Comparison of ENCODE assay signal across 10 mouse cellular contexts in genomic region chr16:58663021-58663420, GRCm38 (mm10). TPM values are rescaled to one million over a fixed set of nuclear protein-coding genes. Genes with fewer than 3 reads are reported as not detected.
DNase-seq lines count a peak whose midpoint lies in the region; ATAC-seq and TF ChIP-seq lines count a peak whose summit lies in the region.
"Had no signal": no experiment of that assay in that cellular context is flagged by ENCODE, and none has a peak within 500 bp of the region (broad histone marks: within the 10 kb centered on the region; RNA-seq: fewer than 3 reads in every experiment).

No protein-coding gene starts in this region.

- WGBS in lung, postnatal 0 days = 35% methylated on average over 5 of the region's 5 CpGs
- WGBS in embryonic facial prominence, embryonic 14.5 days = 54% methylated on average over 5 of the region's 5 CpGs
- 40% methylated on average over 5 of the region's 5 CpGs for WGBS in liver, embryonic 13.5 days (ENCODE audit: insufficient replicate concordance)
- whole genome bisulfite sequencing in stomach, embryonic 14.5 days = 51% methylated on average over 5 of the region's 5 CpGs

- no peak for TF ChIP-seq EP300 in lung, postnatal 0 days (IDR thresholded peaks at IDR 0.05)

- no peaks in the 10 kb centered on the region for H3K36me3 ChIP-seq in lung, postnatal 0 days (ENCODE audit: insufficient read depth, low read length)
- H3K36me3 ChIP-seq in embryonic facial prominence, embryonic 14.5 days (ENCODE audit: control insufficient read depth, insufficient read depth, low read length) = no peaks in the 10 kb centered on the region
- H3K36me3 ChIP-seq in liver, embryonic 13.5 days = no peaks in the 10 kb centered on the region
- no peaks in the 10 kb centered on the region for H3K36me3 ChIP-seq in stomach, embryonic 14.5 days (ENCODE audit: control insufficient read depth, insufficient read depth, low read length)

- H3K4me3 ChIP-seq in lung, postnatal 0 days (ENCODE audit: low read depth, low read length) = no peak overlapping the region
- H3K4me3 ChIP-seq in embryonic facial prominence, embryonic 14.5 days (ENCODE audit: low read depth, low read length) = no peak overlapping the region
- no peak overlapping the region for H3K4me3 ChIP-seq in liver, embryonic 13.5 days (replicated peaks)
- no peak overlapping the region for H3K4me3 ChIP-seq in stomach, embryonic 14.5 days (ENCODE audit: low read depth, low read length)

- peak; percentile 72 for DNase-seq in lung, postnatal 0 days (ENCODE audit: low spot score)
- no peak for DNase-seq in lung, postnatal 4 days
- peak; percentile 13 for DNase-seq in embryonic facial prominence, embryonic 14.5 days (ENCODE audit: low spot score)
- DNase-seq in liver, embryonic 13.5 days = no peak
- no peak for DNase-seq in thymus, postnatal 36 days
- no peak for DNase-seq in left cerebral cortex, adult 11 months (ENCODE audit: low spot score)
- no peak for DNase-seq in kidney, adult 11 months
- DNase-seq: lung, adult 18-20 months had no signal

- H3K27ac ChIP-seq in lung, postnatal 0 days (ENCODE audit: low read length) = no peak overlapping the region
- H3K27ac ChIP-seq in embryonic facial prominence, embryonic 14.5 days (replicated peaks; ENCODE audit: low read depth, low read length) = no peak overlapping the region
- H3K27ac ChIP-seq in liver, embryonic 13.5 days = peak overlapping the region; percentile 99
- no peak overlapping the region for H3K27ac ChIP-seq in stomach, embryonic 14.5 days (ENCODE audit: low read length)

- H3K9ac ChIP-seq in lung, postnatal 0 days (replicated peaks; ENCODE audit: low read depth) = no peak overlapping the region
- no peak overlapping the region for H3K9ac ChIP-seq in embryonic facial prominence, embryonic 14.5 days (ENCODE audit: low read depth, low read length)
- peak overlapping the region; percentile 74 for H3K9ac ChIP-seq in liver, embryonic 13.5 days
- no peak overlapping the region for H3K9ac ChIP-seq in stomach, embryonic 14.5 days (replicated peaks; ENCODE audit: low read depth, low read length)

- ATAC-seq in lung, postnatal 0 days = no peak
- no peak for ATAC-seq in embryonic facial prominence, embryonic 14.5 days (ENCODE audit: low read depth)
- ATAC-seq in liver, embryonic 13.5 days (ENCODE audit: low read depth) = no peak
- peak; percentile 14; the same call in 1 of the 2 replicates for ATAC-seq in stomach, embryonic 14.5 days (ENCODE audit: insufficient number of reproducible peaks, insufficient read depth, low FRiP score, low read depth)

- TF ChIP-seq CTCF in lung, postnatal 0 days (IDR thresholded peaks at IDR 0.05) = peak; percentile 59

- no peaks in the 10 kb centered on the region for H3K27me3 ChIP-seq in lung, postnatal 0 days (replicated peaks; ENCODE audit: insufficient read depth, low read length)
- H3K27me3 ChIP-seq in embryonic facial prominence, embryonic 14.5 days (replicated peaks; ENCODE audit: control insufficient read depth, insufficient read depth, low read length) = no peaks in the 10 kb centered on the region
- no peaks in the 10 kb centered on the region for H3K27me3 ChIP-seq in liver, embryonic 13.5 days
- H3K27me3 ChIP-seq in stomach, embryonic 14.5 days (ENCODE audit: control insufficient read depth, insufficient read depth, low read length) = no peaks in the 10 kb centered on the region

- H3K4me2 ChIP-seq in lung, postnatal 0 days (replicated peaks; ENCODE audit: low read depth, low read length) = no peak overlapping the region
- H3K4me2 ChIP-seq in embryonic facial prominence, embryonic 14.5 days (ENCODE audit: low read depth, low read length) = no peak overlapping the region
- H3K4me2 ChIP-seq in liver, embryonic 13.5 days = no peak overlapping the region
- no peak overlapping the region for H3K4me2 ChIP-seq in stomach, embryonic 14.5 days (replicated peaks; ENCODE audit: low read depth, low read length)

- no peaks in the 10 kb centered on the region for H3K9me3 ChIP-seq in lung, postnatal 0 days (ENCODE audit: low read length)
- H3K9me3 ChIP-seq in embryonic facial prominence, embryonic 14.5 days (ENCODE audit: control insufficient read depth, low read length) = no peaks in the 10 kb centered on the region
- no peaks in the 10 kb centered on the region for H3K9me3 ChIP-seq in liver, embryonic 13.5 days (replicated peaks)
- H3K9me3 ChIP-seq in stomach, embryonic 14.5 days (ENCODE audit: control insufficient read depth, low read depth, low read length) = no peaks in the 10 kb centered on the region

- no peaks in the 10 kb centered on the region for H3K4me1 ChIP-seq in lung, postnatal 0 days (ENCODE audit: insufficient read depth, low read depth, low read length)
- H3K4me1 ChIP-seq in embryonic facial prominence, embryonic 14.5 days (ENCODE audit: control insufficient read depth, insufficient read depth, low read length) = no peaks in the 10 kb centered on the region
- H3K4me1 ChIP-seq in liver, embryonic 13.5 days (replicated peaks) = peaks cover 100% of the 10 kb centered on the region
- H3K4me1 ChIP-seq in stomach, embryonic 14.5 days (ENCODE audit: control insufficient read depth, insufficient read depth, low read length) = no peaks in the 10 kb centered on the region

RNA-seq across cellular contexts. Expression of gene Cpox, which starts 7.1 kb away (rescaled TPM):
- polyA plus RNA-seq in lung, postnatal 0 days (2015; fragmentation: Nextera tagmentation; extraction: Ambion mirVana) = 13.4 and 14.2 TPM in 2 replicates
- polyA plus RNA-seq in embryonic facial prominence, embryonic 14.5 days (2014; fragmentation: Nextera tagmentation; extraction: Ambion mirVana) = 17.2 and 18.0 TPM in 2 replicates
- polyA plus RNA-seq in liver, embryonic 13.5 days (2015; fragmentation: Nextera tagmentation; extraction: Ambion mirVana) = 422 and 453 TPM in 2 replicates
- 24.4 and 28.1 TPM in 2 replicates for polyA plus RNA-seq in stomach, embryonic 14.5 days (2014; fragmentation: Nextera tagmentation; extraction: Ambion mirVana)

RNA-seq across cellular contexts. Expression of gene E330017A01Rik, which starts 24.5 kb away (rescaled TPM):
- not detected in 2 replicates for polyA plus RNA-seq in lung, postnatal 0 days (2015; fragmentation: Nextera tagmentation; extraction: Ambion mirVana)
- not detected in 2 replicates for polyA plus RNA-seq in embryonic facial prominence, embryonic 14.5 days (2014; fragmentation: Nextera tagmentation; extraction: Ambion mirVana)
- not detected in 2 replicates for polyA plus RNA-seq in liver, embryonic 13.5 days (2015; fragmentation: Nextera tagmentation; extraction: Ambion mirVana)
- not detected in 2 replicates for polyA plus RNA-seq in stomach, embryonic 14.5 days (2014; fragmentation: Nextera tagmentation; extraction: Ambion mirVana)
- polyA plus RNA-seq: spleen, adult 2 months had no signal

RNA-seq across cellular contexts. Expression of gene Gm813, which starts 46.2 kb away (rescaled TPM):
- not detected in 2 replicates for polyA plus RNA-seq in lung, postnatal 0 days (2015; fragmentation: Nextera tagmentation; extraction: Ambion mirVana)
- polyA plus RNA-seq in embryonic facial prominence, embryonic 14.5 days (2014; fragmentation: Nextera tagmentation; extraction: Ambion mirVana) = not detected in 2 replicates
- polyA plus RNA-seq in liver, embryonic 13.5 days (2015; fragmentation: Nextera tagmentation; extraction: Ambion mirVana) = not detected in 2 replicates
- not detected in 2 replicates for polyA plus RNA-seq in stomach, embryonic 14.5 days (2014; fragmentation: Nextera tagmentation; extraction: Ambion mirVana)
- polyA plus RNA-seq: spleen, adult 2 months had no signal

RNA-seq across cellular contexts. Expression of gene Gpr15, which starts 55.8 kb away (rescaled TPM):
- 0.08 and 0.18 TPM in 2 replicates for polyA plus RNA-seq in lung, postnatal 0 days (2015; fragmentation: Nextera tagmentation; extraction: Ambion mirVana)
- not detected in 2 replicates for polyA plus RNA-seq in embryonic facial prominence, embryonic 14.5 days (2014; fragmentation: Nextera tagmentation; extraction: Ambion mirVana)
- polyA plus RNA-seq in liver, embryonic 13.5 days (2015; fragmentation: Nextera tagmentation; extraction: Ambion mirVana) = 0.06 and 0.16 TPM in 2 replicates
- polyA plus RNA-seq in stomach, embryonic 14.5 days (2014; fragmentation: Nextera tagmentation; extraction: Ambion mirVana) = 0.17 TPM in 1 of 2 replicates, not detected in the other

Comparison
In these comparisons a context has a peak if more than half of its experiments do, and no peak if none do; other contexts are left out.
1. DNase-seq: peak in lung, postnatal 0 days (single experiment) and embryonic facial prominence, embryonic 14.5 days (single experiment); none in lung, postnatal 4 days (0 of 2), liver, embryonic 13.5 days (single experiment), thymus, postnatal 36 days (0 of 2), left cerebral cortex, adult 11 months (single experiment) and kidney, adult 11 months (single experiment).
2. RNA of gene Cpox, which starts 7.1 kb away (polyA plus RNA-seq): 422 to 453 TPM in liver, embryonic 13.5 days; 24.4 to 28.1 TPM in stomach, embryonic 14.5 days, 17.2 to 18.0 TPM in embryonic facial prominence, embryonic 14.5 days and 13.4 to 14.2 TPM in lung, postnatal 0 days; every median in the first group is over 10 times any median in the second.